Mouse (Mus musculus) heart, adult 18-20 months (tissue): ENCODE data around the gene Lman2l. TPM values are rescaled to one million over a fixed set of nuclear protein-coding genes. Genes with fewer than 3 reads are reported as not detected.
A peak's percentile ranks its signal among the peaks of the same experiment; 100 is the strongest.

Experiments
- DNase-seq, 2 experiments: peaks; one replicate each; pipeline ENCODE4 v3.0.0; 2021 to 2022; ENCODE audit warnings: mixed read lengths in 1 of 2
- long read RNA-seq, 2 experiments: library from polyadenylated mRNA; stranded (forward); transcript quantifications; one replicate each; pipeline ENCODE4 v2.0.0; 2021
- total RNA-seq, 2 experiments: library from RNA; stranded (reverse); gene quantifications; 2 replicates each; pipeline ENCODE4 v1.2.3; 2021

The Lman2l gene
- 10 to 100 TPM; 26.8 to 29.5 TPM for total RNA-seq
- long read RNA-seq, experiment 1, transcript Lman2l-202 (9 exons, 2,290 nt), result minor isoform, 18 of 43 reads
- long read RNA-seq, experiment 1, transcript Lman2l-204 (8 exons, 3,378 nt), result major isoform, 19 of 43 reads
- long read RNA-seq, experiment 1, partial matches to known transcripts, result 1 of 43 reads
- long read RNA-seq, experiment 1, other reads (novel, unspliced or antisense), result 5 of 43 reads
- long read RNA-seq, experiment 2, transcript Lman2l-202 (9 exons, 2,290 nt), result major isoform, 9 of 17 reads
- long read RNA-seq, experiment 2, partial matches to known transcripts, result 2 of 17 reads
- long read RNA-seq, experiment 2, other reads (novel, unspliced or antisense), result 4 of 17 reads

DNA sequence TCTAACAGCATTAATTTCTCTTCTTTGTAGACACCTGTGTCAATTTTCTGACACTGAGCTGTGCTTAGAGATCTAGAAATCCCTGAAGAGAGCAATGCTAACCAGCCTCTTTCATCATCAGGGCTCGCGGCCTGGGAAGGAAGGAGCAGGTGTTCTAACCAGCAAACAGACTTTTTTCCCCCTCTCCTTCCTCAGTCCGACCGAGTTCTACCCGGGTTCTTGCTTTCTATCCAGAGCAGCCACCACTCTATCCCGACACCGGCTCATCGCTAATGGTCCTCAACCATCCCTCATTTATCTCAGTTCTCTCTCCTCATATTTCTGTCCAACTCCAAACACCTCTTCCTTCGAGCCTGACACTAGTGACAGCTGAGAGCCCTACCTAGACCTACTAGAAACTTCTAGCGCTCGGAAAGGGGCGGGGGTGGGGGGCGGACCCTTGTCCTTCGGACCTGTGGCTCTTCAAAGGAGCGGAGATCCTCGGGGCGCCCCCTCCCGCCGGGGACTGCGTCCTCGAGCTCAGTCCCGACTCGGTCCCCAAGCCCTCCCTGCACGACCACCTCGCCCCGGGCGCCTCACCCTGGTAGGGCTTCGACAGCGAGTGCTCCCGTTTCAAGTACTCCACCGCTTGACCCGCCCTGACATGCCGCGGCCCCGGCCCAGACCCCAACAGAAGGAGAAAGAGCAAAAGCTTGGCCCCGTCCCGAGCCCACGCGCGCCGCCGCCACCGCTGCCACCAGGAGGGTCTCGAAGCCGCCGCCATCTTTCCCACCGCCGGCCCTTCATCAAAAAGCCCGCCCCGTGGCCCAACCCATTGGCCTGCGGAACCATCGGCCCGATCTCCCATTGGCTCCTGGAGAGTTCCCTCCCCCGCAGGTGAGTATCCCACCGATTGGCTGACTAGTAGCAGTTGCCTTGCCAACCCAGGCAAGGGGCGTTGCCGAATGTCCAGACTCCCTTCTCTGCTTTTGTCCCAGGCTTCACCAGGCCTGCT, at the start of gene Lman2l:
Lman2l (minus strand) TSS at position 801 of the 994 bp plus-strand sequence.
- peak; percentile 96 to 97 for DNase-seq

- no peak for DNase-seq
Measured at GRCm38 (mm10) chr1:36493299-36493698, 48.2 kb upstream of the Lman2l start.

GRCm38 (mm10) chr1:36492416-36493139, 47.5 kb upstream of the Lman2l start:
- DNase-seq, result peak; percentile 75 to 80

DNA sequence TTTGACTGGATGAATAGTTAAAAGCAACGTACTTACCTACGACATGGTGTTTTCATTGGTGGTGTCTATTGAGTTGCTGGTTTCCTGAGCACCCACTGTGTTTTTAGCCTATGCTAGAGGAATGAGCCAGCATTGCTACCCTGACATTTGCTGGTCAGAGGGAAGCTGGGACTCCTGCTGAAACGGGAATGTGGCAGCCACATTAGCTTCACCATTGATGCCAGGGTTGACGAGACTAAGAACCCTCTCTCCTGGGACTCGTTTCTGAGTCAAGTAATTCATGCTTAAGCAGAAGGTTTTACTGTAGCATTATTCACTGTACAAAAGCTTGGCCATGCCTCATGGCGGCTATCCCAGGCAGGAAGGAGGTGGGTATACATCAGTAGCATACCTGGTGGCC, 44.6 kb upstream of the Lman2l start:
- no peak for DNase-seq

- no peak for DNase-seq
Measured at GRCm38 (mm10) chr1:36487111-36487510, 42.0 kb upstream of the Lman2l start.

- no peak for DNase-seq
Measured at GRCm38 (mm10) chr1:36485080-36485479, 40.0 kb upstream of the Lman2l start.

- DNase-seq, result no peak
Measured at GRCm38 (mm10) chr1:36483825-36484224, 38.8 kb upstream of the Lman2l start.

- no peak for DNase-seq
Measured at GRCm38 (mm10) chr1:36479903-36480899, 35.1 kb upstream of the Lman2l start.

DNA sequence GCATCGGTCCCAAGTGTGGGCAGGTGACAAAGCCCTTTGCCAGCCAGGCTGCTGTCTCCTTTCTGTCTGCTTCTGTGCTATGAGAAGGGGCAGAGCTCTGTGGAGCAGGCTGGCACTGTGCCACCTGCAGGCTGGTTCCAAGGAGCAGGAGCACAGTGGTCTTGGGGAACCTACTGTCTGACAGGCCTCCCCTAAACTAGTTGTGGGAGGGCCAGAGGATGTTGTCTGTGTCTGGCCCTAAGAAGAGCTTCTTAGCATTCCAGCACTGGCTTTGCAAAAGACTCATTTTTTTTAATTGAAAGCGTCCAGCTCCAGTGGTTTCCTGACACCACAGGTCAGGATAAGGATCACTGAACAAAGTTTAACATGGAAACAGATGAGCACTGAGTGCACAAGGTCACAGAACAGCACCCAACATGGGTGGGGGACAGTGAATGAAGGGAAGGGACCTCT, 33.3 kb upstream of the Lman2l start:
- no peak for DNase-seq

DNA sequence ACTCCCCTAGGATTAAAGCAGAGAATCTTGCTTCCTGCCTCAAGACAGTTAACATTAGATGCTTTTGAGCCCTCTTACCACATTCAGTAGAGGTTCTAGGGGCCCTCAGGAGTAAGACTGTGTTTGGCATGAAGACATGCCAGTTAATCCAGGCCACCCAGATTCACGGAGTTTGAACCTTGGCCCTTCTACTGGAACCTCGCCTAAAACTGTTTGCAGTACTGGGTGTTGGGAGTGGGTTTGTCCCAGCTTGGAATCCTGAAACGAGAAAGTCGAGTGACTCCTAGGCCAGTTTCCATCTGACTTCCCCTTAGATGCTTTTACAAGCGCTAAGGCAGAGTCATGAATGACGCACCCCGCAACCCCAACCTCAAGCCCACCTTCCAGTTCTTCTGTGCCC, 31.4 kb upstream of the Lman2l start:
- DNase-seq, result no peak

- DNase-seq, result no peak
Measured at GRCm38 (mm10) chr1:36475480-36476110, 30.5 kb upstream of the Lman2l start.

- DNase-seq, result no peak
Measured at GRCm38 (mm10) chr1:36474646-36475045, 29.6 kb upstream of the Lman2l start.

GRCm38 (mm10) chr1:36473211-36473780, 28.2 kb upstream of the Lman2l start:
- peak in 1 of 2 experiments; percentile 8 for DNase-seq

DNA sequence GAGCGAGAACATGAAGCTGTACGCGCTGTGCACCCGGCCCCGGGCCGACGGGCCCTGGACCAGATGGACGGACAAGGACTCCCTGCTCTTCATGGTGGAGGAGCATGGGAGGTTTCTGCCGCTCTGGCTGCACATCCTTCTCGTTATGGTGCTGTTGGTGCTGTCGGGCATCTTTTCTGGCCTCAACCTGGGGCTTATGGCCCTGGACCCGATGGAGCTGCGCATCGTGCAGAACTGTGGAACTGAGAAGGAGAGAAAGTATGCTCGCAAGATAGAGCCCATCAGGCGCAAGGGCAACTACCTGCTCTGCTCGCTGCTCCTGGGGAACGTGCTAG, 27.0 kb upstream of the Lman2l start:
- no peak for DNase-seq

GRCm38 (mm10) chr1:36471181-36472105, 26.4 kb upstream of the Lman2l start, which contains the start of gene Cnnm4:
Gene Cnnm4 (plus strand): TSS chr1:36471620.
- DNase-seq, result peak; percentile 88 to 92

DNA sequence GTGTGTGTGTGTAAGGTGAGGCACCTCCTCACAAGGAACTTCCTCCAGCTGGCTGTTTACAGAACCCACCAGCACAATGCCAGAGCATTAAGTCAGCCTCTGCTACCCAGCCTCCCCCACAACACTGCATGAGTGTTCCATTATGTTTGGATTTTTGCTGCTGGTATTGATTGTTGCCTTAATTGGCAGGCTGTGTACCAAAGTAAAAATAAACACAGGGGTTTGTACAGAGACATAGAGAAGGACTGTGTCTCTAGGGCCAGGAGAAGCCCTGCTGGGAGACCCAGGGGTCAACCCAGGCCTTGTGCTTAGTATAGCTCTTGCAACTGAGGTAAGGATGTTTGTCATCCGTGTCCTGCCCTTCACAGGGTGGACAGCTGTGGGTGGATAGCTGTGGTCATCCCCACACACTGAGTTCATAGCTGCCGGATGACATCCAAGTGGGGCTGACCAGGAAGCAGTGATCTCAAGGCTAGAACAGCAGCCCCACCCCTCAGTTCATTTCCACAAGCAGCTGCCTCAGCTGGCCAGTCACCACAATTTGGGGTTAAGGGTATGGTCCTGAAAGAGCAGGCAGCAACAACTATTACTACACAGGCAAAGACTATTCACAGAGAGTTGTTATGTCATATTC, 24.9 kb upstream of the Lman2l start:
- peak in 1 of 2 experiments; percentile 59 for DNase-seq

DNA sequence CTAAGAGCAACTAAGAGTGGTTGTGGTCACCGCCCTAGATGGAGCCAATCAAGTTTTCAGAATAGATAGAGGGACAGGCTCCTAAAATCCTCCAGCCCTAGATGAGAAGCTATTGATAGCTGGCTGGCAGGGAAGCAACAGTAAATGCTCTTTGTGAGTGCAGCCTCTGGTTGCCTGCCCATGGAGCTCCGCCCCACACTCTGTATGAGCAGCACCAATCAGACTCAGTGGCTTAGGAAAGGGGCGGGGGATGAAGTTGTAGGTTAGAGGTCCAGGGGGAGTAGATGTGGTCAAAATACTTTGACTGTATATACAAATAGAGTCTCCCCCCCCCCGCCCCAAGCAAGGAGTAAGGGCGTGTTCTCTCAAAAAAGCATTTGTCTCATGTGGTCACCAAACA, 22.4 kb upstream of the Lman2l start:
- no peak for DNase-seq

- DNase-seq, result no peak
Measured at GRCm38 (mm10) chr1:36465641-36466160, 20.6 kb upstream of the Lman2l start.
